Mouse (Mus musculus) CH12.LX (cell line): ENCODE results near the gene Gria3. TPM values are rescaled to one million over a fixed set of nuclear protein-coding genes. Genes with fewer than 3 reads are reported as not detected.

Source experiments
- DNase-seq: peaks from one replicate; pipeline ENCODE4 v3.0.0-alpha.2; 2013; ENCODE audit errors: extremely low read depth
- H3K27ac ChIP-seq: 2 replicates; pipeline ENCODE4 v1.5.1; 2012; ENCODE audit warnings: low read depth, mild to moderate bottlenecking, control low read depth, moderate library complexity; ENCODE audit not compliant: insufficient read depth
- H3K27me3 ChIP-seq: replicated peaks from 2 replicates; pipeline ENCODE3; 2012; ENCODE audit warnings: inconsistent platforms
- H3K36me3 ChIP-seq, 2 experiments: replicated peaks in 1 of 2; 2 replicates each; pipeline versions ENCODE3 to v1.6.1; 2012; ENCODE audit warnings: inconsistent platforms in 1 of 2, low read length in 1 of 2, mild to moderate bottlenecking in 1 of 2, mixed read lengths in 1 of 2, moderate library complexity in 1 of 2; ENCODE audit not compliant: control insufficient read depth in 1 of 2, insufficient read depth in 1 of 2
- H3K4me1 ChIP-seq, 2 experiments: 2 replicates each; pipeline ENCODE4 v1.6.1; 2012; ENCODE audit warnings: inconsistent platforms in 1 of 2, moderate library complexity in 1 of 2; ENCODE audit not compliant: insufficient read depth in 2 of 2, control insufficient read depth in 1 of 2
- H3K4me2 ChIP-seq: 2 replicates; pipeline ENCODE4 v1.6.1; 2012; ENCODE audit warnings: low read depth, mild to moderate bottlenecking, control low read depth; ENCODE audit not compliant: poor library complexity, insufficient read depth, severe bottlenecking
- H3K4me3 ChIP-seq, 3 experiments: fragments of 150-350 bp in 1 of 3; sonication (generic) in 1 of 3; replicated peaks in 1 of 3; 2 replicates each; pipeline versions ENCODE3 to v1.5.1; 2011 to 2012; ENCODE audit warnings: low read depth in 2 of 3, low read length in 2 of 3, mild to moderate bottlenecking in 2 of 3, moderate library complexity in 2 of 3, control low read depth in 1 of 3, improper control_type of control experiment in 1 of 3, inconsistent platforms in 1 of 3, mixed read lengths in 1 of 3; ENCODE audit not compliant: poor library complexity in 1 of 3
- H3K79me2 ChIP-seq: replicated peaks from 2 replicates; pipeline ENCODE4 v1.6.1; 2012; ENCODE audit warnings: mild to moderate bottlenecking, moderate library complexity; ENCODE audit not compliant: control insufficient read depth, poor library complexity, insufficient read depth, severe bottlenecking; ENCODE audit errors: extremely low read depth
- H3K9ac ChIP-seq: 2 replicates; pipeline ENCODE4 v1.6.1; 2012; ENCODE audit warnings: low read depth, mild to moderate bottlenecking, control low read depth, moderate library complexity; ENCODE audit not compliant: insufficient read depth
- H3K9me3 ChIP-seq: replicated peaks from 2 replicates; pipeline ENCODE3; 2012; ENCODE audit warnings: low read length, inconsistent platforms, mixed read lengths
- BHLHE40 ChIP-seq: IDR thresholded peaks from 2 replicates; pipeline ENCODE4 v1.6.1; 2011; ENCODE audit warnings: mild to moderate bottlenecking, low read depth, low read length, improper control_type of control experiment
- CHD1 ChIP-seq: IDR thresholded peaks from 2 replicates; pipeline ENCODE4 v1.6.1; 2012; ENCODE audit warnings: low read depth, low read length, improper control_type of control experiment, inconsistent platforms
- E2F4 ChIP-seq: IDR thresholded peaks from 2 replicates; pipeline ENCODE4 v1.6.1; 2011; ENCODE audit warnings: low read depth, low read length, improper control_type of control experiment; ENCODE audit not compliant: insufficient replicate concordance
- EP300 ChIP-seq: IDR thresholded peaks from 2 replicates; pipeline ENCODE4 v1.6.1; 2011; ENCODE audit warnings: low read length, improper control_type of control experiment
- GABPA ChIP-seq: IDR thresholded peaks from 2 replicates; pipeline ENCODE4 v1.6.1; 2012; ENCODE audit warnings: low read depth, low read length, improper control_type of control experiment, inconsistent platforms; ENCODE audit not compliant: insufficient replicate concordance
- HCFC1 ChIP-seq: IDR thresholded peaks from 2 replicates; pipeline ENCODE4 v1.6.1; 2012; ENCODE audit warnings: low read depth, mild to moderate bottlenecking, inconsistent platforms, low read length, improper control_type of control experiment
- JUN ChIP-seq: IDR thresholded peaks from 2 replicates; pipeline ENCODE4 v1.6.1; 2011; ENCODE audit warnings: low read depth, mild to moderate bottlenecking, low read length, improper control_type of control experiment, moderate library complexity; ENCODE audit not compliant: insufficient read depth
- JUND ChIP-seq: conservative IDR thresholded peaks from 2 replicates; pipeline ENCODE4 v1.6.1; 2011; ENCODE audit warnings: low read depth, low read length, improper control_type of control experiment
- MAFK ChIP-seq: IDR thresholded peaks from 2 replicates; pipeline ENCODE4 v1.6.1; 2011; ENCODE audit warnings: low read length, improper control_type of control experiment; ENCODE audit not compliant: insufficient replicate concordance
- MEF2A ChIP-seq: IDR thresholded peaks from 2 replicates; pipeline ENCODE4 v1.6.1; 2014; ENCODE audit warnings: low read depth, mild to moderate bottlenecking, inconsistent platforms, low read length, improper control_type of control experiment, borderline replicate concordance
- MYC ChIP-seq: IDR thresholded peaks from 2 replicates; pipeline ENCODE4 v1.6.1; 2011; ENCODE audit warnings: low read depth, mild to moderate bottlenecking, improper control_type of control experiment, low read length
- PAX5 ChIP-seq: IDR thresholded peaks from 2 replicates; pipeline ENCODE4 v1.6.1; 2012; ENCODE audit warnings: low read length, inconsistent platforms, mixed read lengths
- POLR2A ChIP-seq: IDR thresholded peaks from 2 replicates; pipeline ENCODE4 v1.6.1; 2011; ENCODE audit warnings: low read depth, mild to moderate bottlenecking, improper control_type of control experiment, low read length
- POLR2AphosphoS2 ChIP-seq: IDR thresholded peaks from 2 replicates; pipeline ENCODE4 v1.6.1; 2011; ENCODE audit warnings: low read depth, low read length, improper control_type of control experiment
- RAD21 ChIP-seq: IDR thresholded peaks from 2 replicates; pipeline ENCODE4 v1.6.1; 2011; ENCODE audit warnings: low read depth, mild to moderate bottlenecking, low read length, improper control_type of control experiment, moderate library complexity
- RCOR1 ChIP-seq: conservative IDR thresholded peaks from 2 replicates; pipeline ENCODE4 v1.6.1; 2012; ENCODE audit warnings: low read depth, mild to moderate bottlenecking, inconsistent platforms, low read length, improper control_type of control experiment
- SMC3 ChIP-seq: IDR thresholded peaks from 2 replicates; pipeline ENCODE4 v1.6.1; 2011; ENCODE audit warnings: low read depth, low read length, improper control_type of control experiment
- TCF12 ChIP-seq: IDR thresholded peaks from 2 replicates; pipeline ENCODE4 v1.6.1; 2014; ENCODE audit warnings: low read depth, mild to moderate bottlenecking, inconsistent platforms, low read length, improper control_type of control experiment
- UBTF ChIP-seq: IDR thresholded peaks from 2 replicates; pipeline ENCODE4 v1.6.1; 2012; ENCODE audit warnings: low read depth, mild to moderate bottlenecking, inconsistent platforms, low read length, improper control_type of control experiment, moderate library complexity
- USF2 ChIP-seq: conservative IDR thresholded peaks from 2 replicates; pipeline ENCODE4 v1.6.1; 2011; ENCODE audit warnings: low read depth, low read length, improper control_type of control experiment
- ZC3H11A ChIP-seq: IDR thresholded peaks from 2 replicates; pipeline ENCODE4 v1.6.1; 2012; ENCODE audit warnings: low read depth, mild to moderate bottlenecking, inconsistent platforms, low read length, improper control_type of control experiment
- ZKSCAN1 ChIP-seq: IDR thresholded peaks from 2 replicates; pipeline ENCODE4 v1.6.1; 2012; ENCODE audit warnings: low read depth, inconsistent platforms, low read length, improper control_type of control experiment, borderline replicate concordance
- ZMIZ1 ChIP-seq: IDR thresholded peaks from 2 replicates; pipeline ENCODE4 v1.6.1; 2012; ENCODE audit warnings: low read depth, mild to moderate bottlenecking, inconsistent platforms, low read length, improper control_type of control experiment
- dilution Hi-C: fragments of 300-500 bp; cut with MboI; formaldehyde crosslinking; loops from 2 replicates; pipeline ENCODE4 v1.14.3; 2020; ENCODE audit warnings: low sequenced_read_pairs; ENCODE audit not compliant: extremely low pct_unique_long_range_greater_than_20kb, extremely low pct_ligation_motif_present
- in situ Hi-C: fragments of 300-500 bp; cut with MboI; formaldehyde crosslinking; loops from 3 replicates; pipeline ENCODE4 v1.14.3; 2019; ENCODE audit warnings: low sequenced_read_pairs, low pct_ligation_motif_present, low pct_unique_long_range_greater_than_20kb, mixed read lengths
- polyA plus RNA-seq: library from polyadenylated mRNA; unstranded; fragments of >175 nt; gene quantifications from 2 replicates; pipeline ENCODE4 v1.2.1, GENCODE M21; 2012; ENCODE audit warnings: low read depth; ENCODE audit not compliant: insufficient read length
- total RNA-seq, 2 experiments: library from RNA; depleted of rRNA; stranded (reverse); fragments of 300-350 nt in 1 of 2; fragments of >200 nt in 1 of 2; gene quantifications; 2 replicates each; pipeline ENCODE4 v1.2.3; 2012 to 2014

Gene Gria3
- total and polyA plus RNA-seq, 3 experiments, result 0.05 to 0.07 TPM; not detected in 1

GRCm38 (mm10) chrX:41578797-41579196, 178.1 kb downstream of the Gria3 start:
- H3K27ac ChIP-seq, result no peak overlapping the region
- TF ChIP-seq RAD21 (no peak), EP300 (no peak), HCFC1 (no peak), PAX5 (no peak), JUN (no peak), ZC3H11A (no peak), MEF2A (no peak), MYC (no peak), POLR2AphosphoS2 (no peak), E2F4 (no peak), CHD1 (no peak), RCOR1 (no peak), USF2 (no peak)
- peaks cover under 1 to 8% of the 10 kb centered on the region in 2 experiments; a peak in 3 of 4 replicates for H3K4me1 ChIP-seq
- no peaks in the 10 kb centered on the region for H3K36me3 ChIP-seq
- in situ Hi-C loops (no loop called here), dilution Hi-C loops (no loop called here)
- H3K4me2 ChIP-seq, result no peak overlapping the region
- H3K9me3 ChIP-seq, result no peaks in the 10 kb centered on the region
- no peak for DNase-seq
- no peak overlapping the region for H3K9ac ChIP-seq
- no peaks in the 10 kb centered on the region for H3K27me3 ChIP-seq
- H3K4me3 ChIP-seq, result no peak overlapping the region
- no peaks in the 10 kb centered on the region for H3K79me2 ChIP-seq

- dilution Hi-C loops, result no loop called here
- in situ Hi-C loops, result no loop called here
- no peak for DNase-seq
- H3K27ac ChIP-seq, result no peak overlapping the region
- H3K4me3 ChIP-seq, result no peak overlapping the region
- H3K4me2 ChIP-seq, result no peak overlapping the region
- H3K4me1 ChIP-seq, result no peaks in the 10 kb centered on the region
- no peaks in the 10 kb centered on the region for H3K36me3 ChIP-seq
- no peaks in the 10 kb centered on the region for H3K79me2 ChIP-seq
- no peaks in the 10 kb centered on the region for H3K27me3 ChIP-seq
- H3K9ac ChIP-seq, result no peak overlapping the region
- H3K9me3 ChIP-seq, result no peaks in the 10 kb centered on the region
- TF ChIP-seq SMC3 (no peak), JUND (no peak), POLR2A (no peak), MYC (no peak)
These were observed 187.0 kb downstream of the Gria3 start for GRCm38 (mm10) chrX:41587692-41588091.

GRCm38 (mm10) chrX:41607181-41607580, 206.5 kb downstream of the Gria3 start:
- no peak overlapping the region for H3K4me2 ChIP-seq
- DNase-seq, result no peak
- H3K79me2 ChIP-seq, result no peaks in the 10 kb centered on the region
- H3K9me3 ChIP-seq, result no peaks in the 10 kb centered on the region
- H3K36me3 ChIP-seq, result no peaks in the 10 kb centered on the region
- H3K9ac ChIP-seq, result no peak overlapping the region
- no peaks in the 10 kb centered on the region for H3K27me3 ChIP-seq
- H3K27ac ChIP-seq, result no peak overlapping the region
- H3K4me1 ChIP-seq, result no peaks in the 10 kb centered on the region
- TF ChIP-seq UBTF (no peak), BHLHE40 (no peak), GABPA (no peak), E2F4 (no peak), MYC (no peak), RCOR1 (no peak), TCF12 (no peak), MAFK (no peak), ZKSCAN1 (no peak), USF2 (no peak), EP300 (no peak), JUN (no peak), ZMIZ1 (no peak)
- dilution Hi-C loops (no loop called here), in situ Hi-C loops (no loop called here)
- no peak overlapping the region for H3K4me3 ChIP-seq
